Mouse (Mus musculus) neural tube, embryonic 12.5 days (tissue): ENCODE data around the gene Rexo2. TPM values are rescaled to one million over a fixed set of nuclear protein-coding genes. Genes with fewer than 3 reads are reported as not detected.

Experiments
- ATAC-seq: fragments of 200-750 bp; cut with Nextera tagmentation; 2 replicates; pipeline ENCODE4 v1.8.0; 2017; ENCODE audit warnings: low read depth, mild to moderate bottlenecking, moderate TSS enrichment, moderate library complexity; ENCODE audit not compliant: low FRiP score
- H3K27ac ChIP-seq: fragments of 300-500 bp; sonication (generic); 2 replicates; pipeline ENCODE4 v1.5.1; 2016
- H3K27me3 ChIP-seq: fragments of 300-500 bp; sonication (generic); replicated peaks from 2 replicates; pipeline ENCODE4 v1.6.1; 2016; ENCODE audit warnings: mild to moderate bottlenecking
- H3K36me3 ChIP-seq: fragments of 300-500 bp; sonication (generic); 2 replicates; pipeline ENCODE4 v1.6.1; 2016; ENCODE audit warnings: mild to moderate bottlenecking
- H3K4me1 ChIP-seq: fragments of 300-500 bp; sonication (generic); 2 replicates; pipeline ENCODE4 v1.6.1; 2016
- H3K4me2 ChIP-seq: fragments of 300-500 bp; sonication (generic); replicated peaks from 2 replicates; pipeline ENCODE4 v1.6.1; 2016; ENCODE audit warnings: mild to moderate bottlenecking
- H3K4me3 ChIP-seq: fragments of 300-500 bp; sonication (generic); 2 replicates; pipeline ENCODE4 v1.5.1; 2016
- H3K9ac ChIP-seq: fragments of 300-500 bp; sonication (generic); 2 replicates; pipeline ENCODE4 v1.6.1; 2016; ENCODE audit warnings: mild to moderate bottlenecking
- H3K9me3 ChIP-seq: fragments of 300-500 bp; sonication (generic); 2 replicates; pipeline ENCODE4 v1.6.1; 2016; ENCODE audit warnings: mild to moderate bottlenecking
- WGBS: fragments of 180-500 bp; shearing (Covaris S2); methylation state at CpG from one replicate; pipeline ENCODE4 v1.1.7; 2016; 5-methylcytosine and 5-hydroxymethylcytosine counted together
- polyA plus RNA-seq: library from polyadenylated mRNA; unstranded; fragments of >200 nt; fragmentation: Nextera tagmentation; extraction: Ambion mirVana; gene quantifications from 2 replicates; pipeline ENCODE4 v1.2.1, GENCODE M21; 2016

Gene Rexo2
- polyA plus RNA-seq, 1 experiment from 2014 or later, result 93.8 TPM

- Histone ChIP-seq H3K27me3 (no peaks in the 10 kb centered on the region), H3K27ac (no peak overlapping the region), H3K4me3 (no peak overlapping the region), H3K9me3 (no peaks in the 10 kb centered on the region), H3K9ac (no peak overlapping the region), H3K4me1 (no peaks in the 10 kb centered on the region), H3K36me3 (no peaks in the 10 kb centered on the region), H3K4me2 (no peak overlapping the region)
- 82% methylated on average over 3 of the region's 3 CpGs for WGBS
- no peak for ATAC-seq
These were observed 18.9 kb downstream of the Rexo2 start for GRCm38 (mm10) chr9:48461545-48461944.

GRCm38 (mm10) chr9:48460720-48461119 lies 19.7 kb downstream of the Rexo2 start:
- Histone ChIP-seq H3K9ac (no peak overlapping the region), H3K36me3 (no peaks in the 10 kb centered on the region), H3K27ac (no peak overlapping the region), H3K4me1 (no peaks in the 10 kb centered on the region), H3K4me2 (no peak overlapping the region), H3K4me3 (no peak overlapping the region), H3K27me3 (no peaks in the 10 kb centered on the region), H3K9me3 (no peaks in the 10 kb centered on the region)
- 93% methylated on average over 8 of the region's 8 CpGs for WGBS
- no peak for ATAC-seq

- Histone ChIP-seq H3K36me3 (no peaks in the 10 kb centered on the region), H3K4me2 (no peak overlapping the region), H3K9me3 (no peaks in the 10 kb centered on the region), H3K27me3 (no peaks in the 10 kb centered on the region), H3K27ac (no peak overlapping the region), H3K9ac (no peak overlapping the region), H3K4me1 (no peaks in the 10 kb centered on the region), H3K4me3 (no peak overlapping the region)
- 91% methylated on average over 5 of the region's 5 CpGs for WGBS
- ATAC-seq, result no peak
These were observed 21.0 kb downstream of the Rexo2 start for GRCm38 (mm10) chr9:48459391-48459790.

GRCm38 (mm10) chr9:48458879-48459278 lies 21.5 kb downstream of the Rexo2 start:
- Histone ChIP-seq H3K9me3 (no peaks in the 10 kb centered on the region), H3K27ac (no peak overlapping the region), H3K36me3 (no peaks in the 10 kb centered on the region), H3K4me2 (no peak overlapping the region), H3K9ac (no peak overlapping the region), H3K4me1 (no peaks in the 10 kb centered on the region), H3K4me3 (no peak overlapping the region), H3K27me3 (no peaks in the 10 kb centered on the region)
- ATAC-seq, result no peak
- 74% methylated on average over 3 of the region's 3 CpGs for WGBS

GRCm38 (mm10) chr9:48455961-48456360 lies 24.5 kb downstream of the Rexo2 start:
- Histone ChIP-seq H3K4me1 (no peaks in the 10 kb centered on the region), H3K4me3 (no peak overlapping the region), H3K27me3 (no peaks in the 10 kb centered on the region), H3K9ac (no peak overlapping the region), H3K27ac (no peak overlapping the region), H3K36me3 (no peaks in the 10 kb centered on the region), H3K4me2 (no peak overlapping the region), H3K9me3 (no peaks in the 10 kb centered on the region)
- no peak for ATAC-seq
- 92% methylated on average over 3 of the region's 3 CpGs for WGBS

- no peaks in the 10 kb centered on the region for H3K36me3 ChIP-seq
These were observed 30.4 kb downstream of the Rexo2 start for GRCm38 (mm10) chr9:48450066-48450465.

GRCm38 (mm10) chr9:48447783-48448209 lies 32.6 kb downstream of the Rexo2 start:
- H3K4me1 ChIP-seq, result no peaks in the 10 kb centered on the region

More at GRCm38 (mm10) chr9:48450066-48450465, 30.4 kb downstream of the Rexo2 start:
- Histone ChIP-seq H3K9me3 (no peaks in the 10 kb centered on the region), H3K27me3 (no peaks in the 10 kb centered on the region), H3K4me1 (no peaks in the 10 kb centered on the region), H3K27ac (no peak overlapping the region), H3K9ac (no peak overlapping the region), H3K4me3 (no peak overlapping the region), H3K4me2 (no peak overlapping the region)
- ATAC-seq, result no peak
- 94% methylated on average over 17 of the region's 17 CpGs for WGBS

GRCm38 (mm10) chr9:48444821-48445220 lies 35.6 kb downstream of the Rexo2 start:
- ATAC-seq, result no peak
- H3K9ac ChIP-seq, result no peak overlapping the region
- no peak overlapping the region for H3K4me3 ChIP-seq
- H3K36me3 ChIP-seq, result no peaks in the 10 kb centered on the region
- H3K9me3 ChIP-seq, result no peaks in the 10 kb centered on the region
- H3K27me3 ChIP-seq, result no peaks in the 10 kb centered on the region
- 84% methylated on average over 2 of the region's 2 CpGs for WGBS
- H3K4me2 ChIP-seq, result no peak overlapping the region
- no peak overlapping the region for H3K27ac ChIP-seq
- H3K4me1 ChIP-seq, result no peaks in the 10 kb centered on the region

More at GRCm38 (mm10) chr9:48447783-48448209, 32.6 kb downstream of the Rexo2 start:
- Histone ChIP-seq H3K9me3 (no peaks in the 10 kb centered on the region), H3K27me3 (no peaks in the 10 kb centered on the region), H3K9ac (no peak overlapping the region), H3K27ac (no peak overlapping the region), H3K4me2 (no peak overlapping the region), H3K36me3 (no peaks in the 10 kb centered on the region), H3K4me3 (no peak overlapping the region)
- 39% methylated on average over 5 of the region's 5 CpGs for WGBS
- no peak for ATAC-seq

GRCm38 (mm10) chr9:48443873-48444272 lies 36.5 kb downstream of the Rexo2 start:
- ATAC-seq, result no peak
- Histone ChIP-seq H3K27ac (no peak overlapping the region), H3K36me3 (no peaks in the 10 kb centered on the region), H3K4me1 (no peaks in the 10 kb centered on the region), H3K9me3 (no peaks in the 10 kb centered on the region), H3K4me3 (no peak overlapping the region), H3K9ac (no peak overlapping the region), H3K4me2 (no peak overlapping the region), H3K27me3 (no peaks in the 10 kb centered on the region)
- 88% methylated on average over 1 of the region's 1 CpGs for WGBS

GRCm38 (mm10) chr9:48432449-48432848 lies 48.0 kb downstream of the Rexo2 start:
- no peak overlapping the region for H3K27ac ChIP-seq
- H3K36me3 ChIP-seq, result no peaks in the 10 kb centered on the region
- H3K4me1 ChIP-seq, result no peaks in the 10 kb centered on the region
- 86% methylated on average over 8 of the region's 8 CpGs for WGBS
- no peaks in the 10 kb centered on the region for H3K9me3 ChIP-seq
- no peak overlapping the region for H3K4me3 ChIP-seq
- no peaks in the 10 kb centered on the region for H3K27me3 ChIP-seq
- no peak overlapping the region for H3K9ac ChIP-seq
- H3K4me2 ChIP-seq, result no peak overlapping the region
- ATAC-seq, result no peak

GRCm38 (mm10) chr9:48427176-48427575 lies 53.2 kb downstream of the Rexo2 start:
- Histone ChIP-seq H3K9me3 (no peaks in the 10 kb centered on the region), H3K4me1 (no peaks in the 10 kb centered on the region), H3K4me3 (no peak overlapping the region), H3K36me3 (no peaks in the 10 kb centered on the region), H3K9ac (no peak overlapping the region), H3K27ac (no peak overlapping the region), H3K4me2 (no peak overlapping the region), H3K27me3 (no peaks in the 10 kb centered on the region)
- 90% methylated on average over 7 of the region's 7 CpGs for WGBS
- ATAC-seq, result no peak

- WGBS, result 39% methylated on average over 1 of the region's 1 CpGs
- Histone ChIP-seq H3K9me3 (no peaks in the 10 kb centered on the region), H3K36me3 (no peaks in the 10 kb centered on the region), H3K4me3 (no peak overlapping the region), H3K4me1 (no peaks in the 10 kb centered on the region), H3K9ac (no peak overlapping the region), H3K27ac (no peak overlapping the region), H3K4me2 (no peak overlapping the region), H3K27me3 (no peaks in the 10 kb centered on the region)
- ATAC-seq, result no peak
These were observed 57.2 kb downstream of the Rexo2 start for GRCm38 (mm10) chr9:48423256-48423655.

GRCm38 (mm10) chr9:48422382-48422781 lies 58.0 kb downstream of the Rexo2 start:
- Histone ChIP-seq H3K9ac (no peak overlapping the region), H3K27ac (no peak overlapping the region), H3K36me3 (no peaks in the 10 kb centered on the region), H3K4me1 (no peaks in the 10 kb centered on the region), H3K27me3 (no peaks in the 10 kb centered on the region), H3K4me3 (no peak overlapping the region), H3K4me2 (no peak overlapping the region), H3K9me3 (no peaks in the 10 kb centered on the region)
- no peak for ATAC-seq
- 88% methylated on average over 8 of the region's 8 CpGs for WGBS
